Mouse (Mus musculus) limb, embryonic 13.5 days (tissue): ENCODE results near the gene Phf11c. TPM values are rescaled to one million over a fixed set of nuclear protein-coding genes. Genes with fewer than 3 reads are reported as not detected.
A peak's percentile ranks its signal among the peaks of the same experiment; 100 is the strongest.
"Not testable (repeated sequence)": the region's sequence is repeated elsewhere in the genome, so short reads cannot be mapped to it uniquely, and the experiment has no call there.

ENCODE experiments used
- ATAC-seq: fragments of 200-750 bp; cut with Nextera tagmentation; 2 replicates; pipeline ENCODE4 v1.8.0; 2017; ENCODE audit warnings: low read depth, moderate number of reproducible peaks, moderate TSS enrichment; ENCODE audit not compliant: low FRiP score
- H3K27ac ChIP-seq: fragments of 300-500 bp; sonication (generic); 2 replicates; pipeline ENCODE4 v1.5.1; 2015; ENCODE audit warnings: inconsistent platforms, mild to moderate bottlenecking, moderate library complexity
- H3K27me3 ChIP-seq: fragments of 300-500 bp; sonication (generic); 2 replicates; pipeline ENCODE4 v1.6.1; 2015; ENCODE audit warnings: mild to moderate bottlenecking, inconsistent platforms
- H3K36me3 ChIP-seq: fragments of 300-500 bp; sonication (generic); 2 replicates; pipeline ENCODE4 v1.6.1; 2015; ENCODE audit warnings: inconsistent platforms, mild to moderate bottlenecking, moderate library complexity
- H3K4me1 ChIP-seq: fragments of 300-500 bp; sonication (generic); 2 replicates; pipeline ENCODE4 v1.6.1; 2015; ENCODE audit warnings: inconsistent platforms
- H3K4me2 ChIP-seq: fragments of 300-500 bp; sonication (generic); replicated peaks from 2 replicates; pipeline ENCODE4 v1.6.1; 2015; ENCODE audit warnings: inconsistent platforms, mild to moderate bottlenecking, moderate library complexity
- H3K4me3 ChIP-seq: fragments of 300-500 bp; sonication (generic); 2 replicates; pipeline ENCODE4 v1.5.1; 2015; ENCODE audit warnings: moderate library complexity, mild to moderate bottlenecking, inconsistent platforms
- H3K9ac ChIP-seq: fragments of 300-500 bp; sonication (generic); 2 replicates; pipeline ENCODE4 v1.6.1; 2015; ENCODE audit warnings: mild to moderate bottlenecking, inconsistent platforms
- H3K9me3 ChIP-seq: fragments of 300-500 bp; sonication (generic); 2 replicates; pipeline ENCODE4 v1.6.1; 2016; ENCODE audit warnings: inconsistent platforms
- WGBS: fragments of 180-500 bp; shearing (Covaris S2); methylation state at CpG from one replicate; pipeline ENCODE4 v1.1.7; 2015; 5-methylcytosine and 5-hydroxymethylcytosine counted together
- polyA plus RNA-seq: library from polyadenylated mRNA; unstranded; fragments of >200 nt; fragmentation: Nextera tagmentation; extraction: Ambion mirVana; gene quantifications from 2 replicates; pipeline ENCODE4 v1.2.1, GENCODE M21; 2015

Gene Phf11c
- 0.64 and 0.68 TPM in 2 replicates for polyA plus RNA-seq

- WGBS, result 92% methylated on average over 3 of the region's 3 CpGs
- Histone ChIP-seq H3K27me3 (no peaks in the 10 kb centered on the region), H3K4me2 (no peak within 1 kb of the TSS), H3K4me1 (no peaks in the 10 kb centered on the region), H3K9me3 (no peaks in the 10 kb centered on the region), H3K27ac (no peak within 1 kb of the TSS), H3K9ac (no peak within 1 kb of the TSS), H3K36me3 (0 out of 2 replicates have a peak, but pooled peaks cover 2% of the 10 kb centered on the region), H3K4me3 (no peak within 1 kb of the TSS)
- no peak for ATAC-seq
These were observed at the start of gene Phf11c for GRCm38 (mm10) chr14:59395281-59395680. Gene Phf11c (minus strand): TSS chr14:59395381.

- Histone ChIP-seq H3K4me3 (peak overlapping the region; percentile 85), H3K36me3 (no peaks in the 10 kb centered on the region), H3K9me3 (no peaks in the 10 kb centered on the region), H3K4me1 (peaks cover 11% of the 10 kb centered on the region), H3K27ac (peak overlapping the region; percentile 79), H3K27me3 (no peaks in the 10 kb centered on the region), H3K4me2 (peak overlapping the region; percentile 77), H3K9ac (peak overlapping the region; percentile 92)
- WGBS, result 9% methylated on average over 6 of the region's 6 CpGs
- ATAC-seq, result no peak
These were observed 46.3 kb upstream of the Phf11c start for GRCm38 (mm10) chr14:59441472-59441805.

- peak within 1 kb of the TSS; percentile 85 for H3K4me3 ChIP-seq
- no peaks in the 10 kb centered on the region for H3K36me3 ChIP-seq
- peak within 1 kb of the TSS; percentile 79 for H3K27ac ChIP-seq
- peak within 1 kb of the TSS; percentile 77 for H3K4me2 ChIP-seq
- peak within 1 kb of the TSS; percentile 92 for H3K9ac ChIP-seq
- H3K4me1 ChIP-seq, result peaks cover 11% of the 10 kb centered on the region
- ATAC-seq, result peak; percentile 100
- under 1% methylated on average over 65 of the region's 66 CpGs for WGBS
- H3K9me3 ChIP-seq, result no peaks in the 10 kb centered on the region
- H3K27me3 ChIP-seq, result no peaks in the 10 kb centered on the region
These were observed 45.6 kb upstream of the Phf11c start, which contains the start of the genes Setdb2 and Cab39l for GRCm38 (mm10) chr14:59440558-59441471. Gene Setdb2 (minus strand): TSS chr14:59440884. Gene Cab39l (plus strand): TSS chr14:59440972.

GRCm38 (mm10) chr14:59440039-59440438, 44.9 kb upstream of the Phf11c start:
- ATAC-seq, result no peak
- Histone ChIP-seq H3K4me1 (peaks cover 11% of the 10 kb centered on the region), H3K36me3 (no peaks in the 10 kb centered on the region), H3K9ac (peak overlapping the region; percentile 92), H3K27me3 (no peaks in the 10 kb centered on the region), H3K4me3 (peak overlapping the region; percentile 85), H3K9me3 (no peaks in the 10 kb centered on the region), H3K27ac (no peak overlapping the region), H3K4me2 (peak overlapping the region; percentile 77)
- 21% methylated on average over 7 of the region's 7 CpGs for WGBS

GRCm38 (mm10) chr14:59438505-59438904, 43.3 kb upstream of the Phf11c start:
- no peaks in the 10 kb centered on the region for H3K27me3 ChIP-seq
- no peak overlapping the region for H3K9ac ChIP-seq
- H3K4me1 ChIP-seq, result peaks cover 11% of the 10 kb centered on the region
- no peak overlapping the region for H3K27ac ChIP-seq
- no peak overlapping the region for H3K4me2 ChIP-seq
- H3K4me3 ChIP-seq, result no peak overlapping the region
- WGBS, result 86% methylated on average over 2 of the region's 2 CpGs
- no peaks in the 10 kb centered on the region for H3K36me3 ChIP-seq
- H3K9me3 ChIP-seq, result no peaks in the 10 kb centered on the region
- no peak for ATAC-seq

GRCm38 (mm10) chr14:59437398-59437797, 42.2 kb upstream of the Phf11c start:
- no peak for ATAC-seq
- H3K4me2 ChIP-seq, result no peak overlapping the region
- H3K27me3 ChIP-seq, result no peaks in the 10 kb centered on the region
- 78% methylated on average over 3 of the region's 3 CpGs for WGBS
- H3K9me3 ChIP-seq, result no peaks in the 10 kb centered on the region
- no peak overlapping the region for H3K4me3 ChIP-seq
- no peaks in the 10 kb centered on the region for H3K36me3 ChIP-seq
- H3K4me1 ChIP-seq, result peaks cover 11% of the 10 kb centered on the region
- H3K27ac ChIP-seq, result no peak overlapping the region
- no peak overlapping the region for H3K9ac ChIP-seq

GRCm38 (mm10) chr14:59435206-59435605, 40.0 kb upstream of the Phf11c start:
- Histone ChIP-seq H3K9ac (no peak overlapping the region), H3K9me3 (no peaks in the 10 kb centered on the region), H3K4me1 (peaks cover 11% of the 10 kb centered on the region), H3K27me3 (no peaks in the 10 kb centered on the region), H3K4me2 (no peak overlapping the region), H3K36me3 (no peaks in the 10 kb centered on the region), H3K27ac (no peak overlapping the region), H3K4me3 (no peak overlapping the region)
- ATAC-seq, result no peak

GRCm38 (mm10) chr14:59433902-59434301, 38.7 kb upstream of the Phf11c start:
- Histone ChIP-seq H3K27ac (no peak overlapping the region), H3K9me3 (no peaks in the 10 kb centered on the region), H3K4me1 (no peaks in the 10 kb centered on the region), H3K4me3 (no peak overlapping the region), H3K4me2 (no peak overlapping the region), H3K9ac (no peak overlapping the region), H3K36me3 (0 out of 2 replicates have a peak, but pooled peaks cover 4% of the 10 kb centered on the region), H3K27me3 (no peaks in the 10 kb centered on the region)
- 69% methylated on average over 2 of the region's 2 CpGs for WGBS
- no peak for ATAC-seq

- Histone ChIP-seq H3K9ac (no peak overlapping the region), H3K27ac (no peak overlapping the region), H3K4me1 (no peaks in the 10 kb centered on the region), H3K4me3 (no peak overlapping the region), H3K4me2 (no peak overlapping the region), H3K9me3 (no peaks in the 10 kb centered on the region), H3K36me3 (0 out of 2 replicates have a peak, but pooled peaks cover 10% of the 10 kb centered on the region), H3K27me3 (no peaks in the 10 kb centered on the region)
- WGBS, result 87% methylated on average over 1 of the region's 1 CpGs
- no peak for ATAC-seq
These were observed 35.4 kb upstream of the Phf11c start for GRCm38 (mm10) chr14:59430556-59430955.

GRCm38 (mm10) chr14:59422912-59423663, 27.9 kb upstream of the Phf11c start:
- no peak overlapping the region for H3K4me3 ChIP-seq
- peaks cover 10% of the 10 kb centered on the region; the same call in 1 of the 2 replicates for H3K36me3 ChIP-seq
- 85% methylated on average over 11 of the region's 11 CpGs for WGBS
- no peak for ATAC-seq
- no peaks in the 10 kb centered on the region for H3K27me3 ChIP-seq
- no peaks in the 10 kb centered on the region for H3K9me3 ChIP-seq
- no peak overlapping the region for H3K4me2 ChIP-seq
- H3K9ac ChIP-seq, result no peak overlapping the region
- H3K27ac ChIP-seq, result no peak overlapping the region
- no peaks in the 10 kb centered on the region for H3K4me1 ChIP-seq

GRCm38 (mm10) chr14:59418171-59418570, 23.0 kb upstream of the Phf11c start:
- Histone ChIP-seq H3K9ac (no peak overlapping the region), H3K27ac (no peak overlapping the region), H3K4me1 (no peaks in the 10 kb centered on the region), H3K36me3 (peaks cover 30% of the 10 kb centered on the region), H3K4me3 (no peak overlapping the region), H3K27me3 (no peaks in the 10 kb centered on the region), H3K4me2 (no peak overlapping the region), H3K9me3 (no peaks in the 10 kb centered on the region)
- WGBS, result 90% methylated on average over 4 of the region's 4 CpGs
- no peak for ATAC-seq

GRCm38 (mm10) chr14:59414979-59415378, 19.8 kb upstream of the Phf11c start:
- H3K27ac ChIP-seq, H3K27me3 ChIP-seq, H3K4me3 ChIP-seq, H3K4me2 ChIP-seq, H3K4me1 ChIP-seq, H3K9ac ChIP-seq, H3K9me3 ChIP-seq, ATAC-seq: not testable (repeated sequence)
- WGBS, result 99% methylated on average over 2 of the region's 2 CpGs
- H3K36me3 ChIP-seq, result peaks cover 32% of the 10 kb centered on the region
